Mouse (Mus musculus) heart, embryonic 12.5 days (tissue): Measurements from ENCODE around the gene Krt25. TPM values are rescaled to one million over a fixed set of nuclear protein-coding genes. Genes with fewer than 3 reads are reported as not detected.
A peak's percentile ranks its signal among the peaks of the same experiment; 100 is the strongest.

Experiments
- ATAC-seq: fragments of 200-750 bp; cut with Nextera tagmentation; 2 replicates; pipeline ENCODE4 v1.8.0; 2017; ENCODE audit warnings: moderate TSS enrichment, moderate library complexity; ENCODE audit not compliant: insufficient number of reproducible peaks, low FRiP score
- H3K27ac ChIP-seq: fragments of 300-500 bp; sonication (generic); 2 replicates; pipeline ENCODE4 v1.5.1; 2016; ENCODE audit warnings: mild to moderate bottlenecking, moderate library complexity; ENCODE audit not compliant: poor library complexity, severe bottlenecking
- H3K27me3 ChIP-seq: fragments of 300-500 bp; sonication (generic); replicated peaks from 2 replicates; pipeline ENCODE4 v1.6.1; 2016; ENCODE audit warnings: mild to moderate bottlenecking, moderate library complexity
- H3K36me3 ChIP-seq: fragments of 300-500 bp; sonication (generic); 2 replicates; pipeline ENCODE4 v1.6.1; 2016; ENCODE audit warnings: mild to moderate bottlenecking, moderate library complexity
- H3K4me1 ChIP-seq: fragments of 300-500 bp; sonication (generic); replicated peaks from 2 replicates; pipeline ENCODE4 v1.6.1; 2016; ENCODE audit warnings: mild to moderate bottlenecking
- H3K4me2 ChIP-seq: fragments of 300-500 bp; sonication (generic); 2 replicates; pipeline ENCODE4 v1.6.1; 2016; ENCODE audit warnings: mild to moderate bottlenecking, moderate library complexity
- H3K4me3 ChIP-seq: fragments of 300-500 bp; sonication (generic); 2 replicates; pipeline ENCODE4 v1.5.1; 2016; ENCODE audit warnings: mild to moderate bottlenecking
- H3K9ac ChIP-seq: fragments of 300-500 bp; sonication (generic); 2 replicates; pipeline ENCODE4 v1.6.1; 2016; ENCODE audit warnings: mild to moderate bottlenecking, moderate library complexity
- H3K9me3 ChIP-seq: fragments of 300-500 bp; sonication (generic); replicated peaks from 2 replicates; pipeline ENCODE4 v1.6.1; 2016; ENCODE audit warnings: mild to moderate bottlenecking, moderate library complexity
- WGBS: fragments of 180-500 bp; shearing (Covaris S2); methylation state at CpG from one replicate; pipeline ENCODE4 v1.1.7; 2016; 5-methylcytosine and 5-hydroxymethylcytosine counted together
- polyA plus RNA-seq: library from polyadenylated mRNA; unstranded; fragments of >200 nt; fragmentation: Nextera tagmentation; extraction: Ambion mirVana; gene quantifications from 2 replicates; pipeline ENCODE4 v1.2.1, GENCODE M21; 2016

The Krt25 gene
- polyA plus RNA-seq, 1 experiment from 2014 or later, result not detected

GRCm38 (mm10) chr11:99279986-99280385 lies 42.8 kb downstream of the Krt25 start:
- WGBS, result 79% methylated on average over 5 of the region's 5 CpGs
- ATAC-seq, result no peak

GRCm38 (mm10) chr11:99276786-99277185 lies 46.0 kb downstream of the Krt25 start:
- WGBS, result 49% methylated on average over 7 of the region's 7 CpGs
- H3K27ac ChIP-seq, result no peak overlapping the region
- ATAC-seq, result no peak
- no peaks in the 10 kb centered on the region for H3K9me3 ChIP-seq
- H3K4me1 ChIP-seq, result no peaks in the 10 kb centered on the region
- H3K27me3 ChIP-seq, result 0 out of 2 replicates have a peak, but pooled peaks cover 6% of the 10 kb centered on the region
- no peaks in the 10 kb centered on the region for H3K36me3 ChIP-seq
- H3K4me3 ChIP-seq, result no peak overlapping the region
- H3K4me2 ChIP-seq, result no peak overlapping the region
- H3K9ac ChIP-seq, result no peak overlapping the region

More at GRCm38 (mm10) chr11:99279986-99280385, 42.8 kb downstream of the Krt25 start:
- Histone ChIP-seq H3K36me3 (no peaks in the 10 kb centered on the region), H3K9me3 (no peaks in the 10 kb centered on the region), H3K27me3 (0 out of 2 replicates have a peak, but pooled peaks cover 4% of the 10 kb centered on the region), H3K4me3 (no peak overlapping the region), H3K9ac (no peak overlapping the region), H3K4me2 (no peak overlapping the region), H3K27ac (no peak overlapping the region), H3K4me1 (no peaks in the 10 kb centered on the region)

- H3K27ac ChIP-seq, result no peak overlapping the region
- no peak overlapping the region for H3K9ac ChIP-seq
- H3K36me3 ChIP-seq, result no peaks in the 10 kb centered on the region
- H3K4me1 ChIP-seq, result no peaks in the 10 kb centered on the region
- no peak overlapping the region for H3K4me2 ChIP-seq
- H3K27me3 ChIP-seq, result 0 out of 2 replicates have a peak, but pooled peaks cover 6% of the 10 kb centered on the region
- H3K9me3 ChIP-seq, result no peaks in the 10 kb centered on the region
- no peak overlapping the region for H3K4me3 ChIP-seq
- 61% methylated on average over 6 of the region's 6 CpGs for WGBS
- ATAC-seq, result no peak
Measured at GRCm38 (mm10) chr11:99275624-99276023, 47.1 kb downstream of the Krt25 start.

GRCm38 (mm10) chr11:99272721-99273120 lies 50.0 kb downstream of the Krt25 start:
- 65% methylated on average over 4 of the region's 4 CpGs for WGBS
- Histone ChIP-seq H3K9me3 (no peaks in the 10 kb centered on the region), H3K27ac (no peak overlapping the region), H3K27me3 (0 out of 2 replicates have a peak, but pooled peaks cover 6% of the 10 kb centered on the region), H3K4me3 (no peak overlapping the region), H3K9ac (no peak overlapping the region), H3K36me3 (no peaks in the 10 kb centered on the region), H3K4me1 (no peaks in the 10 kb centered on the region), H3K4me2 (no peak overlapping the region)
- ATAC-seq, result no peak

GRCm38 (mm10) chr11:99269192-99269591 lies 53.6 kb downstream of the Krt25 start:
- Histone ChIP-seq H3K9me3 (no peaks in the 10 kb centered on the region), H3K36me3 (no peaks in the 10 kb centered on the region), H3K27ac (no peak overlapping the region), H3K4me3 (no peak overlapping the region), H3K4me2 (no peak overlapping the region), H3K9ac (no peak overlapping the region), H3K27me3 (0 out of 2 replicates have a peak, but pooled peaks cover 6% of the 10 kb centered on the region), H3K4me1 (0 out of 2 replicates have a peak, but pooled peaks cover 4% of the 10 kb centered on the region)
- no peak for ATAC-seq
- 70% methylated on average over 7 of the region's 7 CpGs for whole genome bisulfite sequencing

GRCm38 (mm10) chr11:99265796-99266195 lies 57.0 kb downstream of the Krt25 start:
- Histone ChIP-seq H3K9ac (no peak overlapping the region), H3K4me2 (no peak overlapping the region), H3K27ac (peak overlapping the region; percentile 59; the same call in 1 of the 2 replicates), H3K27me3 (no peaks in the 10 kb centered on the region), H3K36me3 (no peaks in the 10 kb centered on the region), H3K4me3 (no peak overlapping the region), H3K4me1 (0 out of 2 replicates have a peak, but pooled peaks cover 4% of the 10 kb centered on the region), H3K9me3 (no peaks in the 10 kb centered on the region)
- 43% methylated on average over 9 of the region's 9 CpGs for WGBS
- no peak for ATAC-seq

Other genes starting within 250 kb of the Krt25 start
- 0.05 and 0.11 TPM in 2 replicates for gene Tns4, start 233.6 kb downstream of the Krt25 start, polyA plus RNA-seq
- gene Ccr7, start 167.9 kb downstream of the Krt25 start, polyA plus RNA-seq, result 0.08 TPM in 1 of 2 replicates, not detected in the other
- 178 and 181 TPM in 2 replicates for gene Smarce1, start 91.9 kb downstream of the Krt25 start, polyA plus RNA-seq
- 1.6 TPM in 2 replicates for gene Krt222, start 78.9 kb downstream of the Krt25 start, polyA plus RNA-seq
- not detected in 2 replicates for gene Krt24, start 37.7 kb downstream of the Krt25 start, polyA plus RNA-seq
- gene Krt26, start 15.0 kb upstream of the Krt25 start, polyA plus RNA-seq, result not detected in 2 replicates
- 0.12 TPM in 1 of 2 replicates, not detected in the other for gene Krt27, start 28.2 kb upstream of the Krt25 start, polyA plus RNA-seq
- 0.12 and 0.20 TPM in 2 replicates for gene Krt28, start 52.0 kb upstream of the Krt25 start, polyA plus RNA-seq
- 16.6 and 18.8 TPM in 2 replicates for gene Krt10, start 66.4 kb upstream of the Krt25 start, polyA plus RNA-seq
- gene Krt12, start 99.3 kb upstream of the Krt25 start, polyA plus RNA-seq, result not detected in 2 replicates
- 3.6 and 4.1 TPM in 2 replicates for gene Krt20, start 115.2 kb upstream of the Krt25 start, polyA plus RNA-seq
- gene Krt23, start 170.2 kb upstream of the Krt25 start, polyA plus RNA-seq, result 0.27 and 0.52 TPM in 2 replicates
- gene Krt39, start 198.4 kb upstream of the Krt25 start, polyA plus RNA-seq, result not detected in 2 replicates
- not detected in 2 replicates for gene Krt40, start 220.2 kb upstream of the Krt25 start, polyA plus RNA-seq
- not detected in 2 replicates for gene Krtap3-3, start 227.9 kb upstream of the Krt25 start, polyA plus RNA-seq
- not detected in 2 replicates for gene Krtap3-2, start 233.9 kb upstream of the Krt25 start, polyA plus RNA-seq
- gene Gm11939, start 236.5 kb upstream of the Krt25 start, polyA plus RNA-seq, result not detected in 2 replicates
- gene Krtap3-1, start 243.7 kb upstream of the Krt25 start, polyA plus RNA-seq, result not detected in 2 replicates